Mouse (Mus musculus): Measurements from ENCODE around the gene Dimt1.
"Not testable (repeated sequence)": the region's sequence is repeated elsewhere in the genome, so short reads cannot be mapped to it uniquely, and the experiment has no call there.

DNA sequence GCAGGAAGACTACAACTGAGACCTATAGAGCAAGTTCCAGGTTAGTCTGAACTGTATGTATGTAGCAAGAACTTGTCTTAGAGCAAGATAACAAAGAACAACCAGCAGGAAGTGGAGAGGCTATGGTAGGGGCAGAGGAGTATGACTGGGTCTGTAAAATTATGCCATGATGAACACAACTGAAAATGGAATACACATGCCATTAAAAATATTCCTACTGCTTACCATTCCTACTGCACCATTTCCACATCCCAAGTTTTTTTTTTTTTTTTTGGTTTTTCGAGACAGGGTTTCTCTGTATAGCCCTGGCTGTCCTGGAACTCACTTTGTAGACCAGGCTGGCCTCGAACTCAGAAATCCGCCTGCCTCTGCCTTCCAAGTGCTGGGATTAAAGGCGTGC is 50.6 kb downstream of the Dimt1 start:
- TF ChIP-seq CTCF, EP300 (IDR thresholded peaks at IDR 0.05; ENCODE audit: low read depth): not testable (repeated sequence)

Data from heart, postnatal 0 days (tissue).